Mouse (Mus musculus): Measurements from ENCODE around the gene Tmem135. TPM values are rescaled to one million over a fixed set of nuclear protein-coding genes. Genes with fewer than 3 reads are reported as not detected.
"Not testable (repeated sequence)": the region's sequence is repeated elsewhere in the genome, so short reads cannot be mapped to it uniquely, and the experiment has no call there.

Gene Tmem135
- total RNA-seq, 1 experiment from 2014 or later = 106 TPM

DNA sequence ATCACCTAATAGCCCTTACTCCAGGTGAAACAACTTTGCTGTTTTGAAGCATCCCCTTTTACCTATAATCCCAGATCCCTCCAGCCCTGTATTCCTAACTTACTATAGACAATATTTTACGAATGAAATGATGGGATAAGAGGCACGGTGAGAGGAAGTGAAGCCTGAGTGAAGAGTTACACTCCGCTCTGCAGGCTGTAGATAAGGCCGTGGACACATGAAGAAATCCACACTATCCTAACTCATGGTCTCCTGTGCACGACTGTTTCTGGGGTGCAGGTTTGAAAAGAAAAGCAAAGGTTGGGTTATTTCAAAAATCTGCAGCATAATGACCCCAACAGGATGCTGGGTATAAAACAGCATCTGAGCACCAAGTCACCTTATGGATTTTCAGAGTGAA is 77.8 kb downstream of the Tmem135 start:
- DNase-seq = no peak

DNA sequence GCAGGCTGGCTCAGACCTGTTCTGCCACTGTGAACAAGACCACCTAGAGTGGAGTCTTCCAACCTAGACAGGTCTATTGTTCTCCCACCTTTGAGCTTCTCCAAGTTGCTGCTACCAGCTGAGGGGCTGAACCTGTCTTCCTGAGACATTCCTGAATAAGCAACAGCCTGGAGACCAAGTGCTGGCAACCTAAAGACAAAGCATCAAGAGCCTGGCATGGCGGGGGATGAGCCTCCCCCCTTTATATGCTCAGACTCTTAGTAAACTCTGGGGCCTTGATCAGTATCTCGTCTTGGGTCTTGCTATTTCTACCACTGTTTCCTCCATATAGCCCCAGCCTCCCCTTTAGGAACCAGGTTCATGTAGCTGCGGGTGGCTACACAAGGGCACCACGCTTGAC is 81.3 kb downstream of the Tmem135 start:
- not testable (repeated sequence) for DNase-seq

DNA sequence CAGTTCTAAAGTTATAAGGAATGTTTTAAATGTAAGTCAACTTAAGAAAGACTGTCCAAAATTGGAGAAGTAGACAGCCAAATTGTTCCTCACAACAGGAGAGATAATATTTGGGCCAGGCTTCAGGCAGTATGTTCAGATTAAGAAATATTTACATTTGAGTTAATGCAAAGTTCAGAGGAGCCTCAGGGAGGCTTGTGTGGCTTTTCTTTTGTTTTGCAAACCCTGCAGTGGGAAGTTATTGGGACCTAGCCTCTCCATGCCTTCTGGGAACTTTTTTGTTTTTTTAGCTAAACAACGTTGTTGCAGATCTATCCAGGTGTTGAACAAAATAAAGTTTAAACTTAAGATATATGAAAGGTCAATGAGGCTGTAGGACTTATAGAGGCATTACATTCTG is 84.7 kb downstream of the Tmem135 start:
- no peak for DNase-seq

DNA sequence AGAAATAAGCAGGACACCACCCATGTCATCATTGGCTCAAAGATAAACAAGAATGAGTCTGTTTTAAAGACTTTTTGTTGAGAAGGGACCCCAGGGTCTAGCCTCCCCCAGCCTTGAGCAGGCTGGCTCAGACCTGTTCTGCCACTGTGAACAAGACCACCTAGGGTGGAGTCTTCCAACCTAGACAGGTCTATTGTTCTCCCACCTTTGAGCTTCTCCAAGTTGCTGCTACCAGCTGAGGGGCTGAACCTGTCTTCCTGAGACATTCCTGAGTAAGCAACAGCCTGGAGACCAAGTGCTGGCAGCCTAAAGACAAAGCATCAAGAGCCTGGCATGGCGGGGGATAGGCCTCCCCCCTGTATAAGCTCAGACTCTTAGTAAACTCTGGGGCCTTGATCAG is 86.9 kb downstream of the Tmem135 start:
- DNase-seq = not testable (repeated sequence)

DNA sequence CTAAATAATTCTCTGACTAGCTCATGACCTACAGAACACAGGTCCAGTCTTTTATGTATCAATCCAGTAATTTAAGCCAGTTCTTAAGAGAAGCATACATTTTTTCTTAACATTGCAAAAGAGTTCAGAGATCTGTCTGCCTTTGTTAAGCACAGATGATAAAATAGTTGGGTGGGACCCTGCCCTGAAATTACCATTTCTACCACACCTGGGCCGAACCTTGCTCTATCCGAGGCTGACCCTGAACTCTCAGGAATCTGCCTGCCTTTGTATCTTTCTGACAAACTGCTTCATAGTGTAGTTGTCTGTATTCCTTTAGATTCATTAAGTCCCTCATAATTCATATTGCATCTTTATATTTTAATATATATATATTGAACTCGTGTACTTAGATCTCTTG is 87.9 kb downstream of the Tmem135 start:
- no peak for DNase-seq

DNA sequence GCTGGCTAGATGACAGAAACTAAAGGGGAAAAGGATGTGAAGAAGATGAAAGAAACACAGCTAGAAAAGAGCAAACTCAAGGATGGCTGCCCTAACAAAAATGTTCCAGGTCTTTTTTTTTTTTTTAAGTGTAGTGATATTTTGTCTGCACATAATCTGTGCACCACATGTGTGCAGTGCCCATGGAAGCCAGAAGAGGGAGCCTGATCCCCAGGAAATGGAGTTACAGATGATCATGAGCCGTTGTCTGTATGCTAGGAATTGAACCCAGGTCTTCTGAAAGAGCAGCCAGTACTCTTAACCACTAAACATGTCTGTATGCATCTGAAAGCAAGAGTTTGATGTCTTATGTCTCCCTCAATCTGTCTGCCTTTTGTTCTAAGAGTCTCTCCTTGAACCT is 92.5 kb downstream of the Tmem135 start:
- DNase-seq = no peak

DNA sequence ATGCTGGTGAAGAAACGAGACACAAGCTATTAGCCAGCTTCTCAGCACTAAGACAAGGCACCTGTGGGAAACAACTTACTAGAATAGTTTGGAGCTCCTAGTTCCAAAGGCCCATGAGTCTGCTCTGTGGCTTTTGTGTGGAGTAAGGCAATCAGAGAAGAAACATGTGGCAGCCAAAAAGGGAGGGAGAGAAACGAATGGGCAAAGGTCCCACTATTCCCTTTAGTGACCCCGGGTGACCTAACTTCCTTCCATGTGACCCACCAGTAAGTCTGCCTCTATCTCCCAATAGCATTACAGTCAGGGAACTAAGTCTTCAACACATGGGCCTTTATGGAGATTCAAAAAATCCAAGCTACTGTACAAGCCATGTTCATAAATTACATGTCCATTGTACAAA is 95.1 kb downstream of the Tmem135 start:
- no peak for DNase-seq

DNA sequence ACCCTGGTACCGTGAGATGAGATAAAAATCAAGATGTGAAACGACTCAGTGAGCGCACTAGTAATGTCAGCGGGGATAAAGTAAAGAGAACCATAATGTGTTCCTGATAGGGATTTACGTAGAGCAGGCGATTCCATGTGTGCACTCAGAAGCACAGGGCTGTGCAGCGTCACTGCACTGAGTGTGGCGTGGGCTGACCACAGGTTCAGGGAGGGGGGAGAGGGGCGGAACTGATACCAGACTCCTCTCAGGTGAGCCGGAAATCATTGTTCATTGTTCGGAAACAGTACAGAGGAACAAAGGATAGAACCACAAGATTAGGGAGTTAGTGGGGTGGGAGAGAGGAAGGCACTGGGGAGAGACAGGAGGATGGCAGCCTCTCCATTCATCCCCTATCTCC is 95.8 kb downstream of the Tmem135 start:
- DNase-seq = no peak

DNA sequence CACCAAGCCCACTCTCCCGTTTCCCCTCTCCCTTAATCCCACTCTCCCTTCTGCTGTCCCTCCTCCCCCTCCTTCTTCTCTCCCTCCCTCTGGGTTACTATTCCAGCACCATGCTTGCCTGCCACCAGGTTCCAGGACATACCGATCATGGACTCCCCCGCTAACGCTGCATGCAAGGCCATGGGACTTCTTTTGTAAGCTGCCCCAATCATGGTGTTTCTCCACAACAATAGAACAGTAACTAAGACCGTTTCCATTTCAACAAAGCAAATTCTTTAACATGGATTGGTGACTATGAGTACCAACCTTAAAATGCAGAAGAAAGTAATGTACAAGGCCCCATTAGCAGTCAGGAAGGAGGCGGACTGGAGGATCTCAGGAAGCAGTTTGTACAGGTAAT is 97.2 kb downstream of the Tmem135 start:
- DNase-seq = no peak

DNA sequence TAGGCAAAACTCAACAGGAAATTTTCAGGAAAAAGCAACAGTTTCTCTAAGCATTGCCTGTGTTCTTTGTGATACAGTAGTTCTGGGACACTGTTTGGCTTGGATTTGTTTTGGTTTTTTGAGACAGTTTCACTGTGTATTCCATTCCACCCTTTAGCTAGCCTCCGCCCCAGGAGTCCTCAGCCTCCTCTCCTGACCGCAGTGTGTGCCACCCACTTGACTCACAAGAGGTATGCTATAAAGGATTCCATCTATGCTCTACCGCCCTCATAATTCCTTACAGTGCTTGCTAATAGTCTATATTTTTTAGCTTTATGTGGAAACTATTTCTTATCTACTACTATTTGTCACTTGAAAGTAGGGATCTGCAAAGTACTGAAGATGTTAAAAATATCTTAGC is 99.1 kb downstream of the Tmem135 start:
- DNase-seq = no peak

DNA sequence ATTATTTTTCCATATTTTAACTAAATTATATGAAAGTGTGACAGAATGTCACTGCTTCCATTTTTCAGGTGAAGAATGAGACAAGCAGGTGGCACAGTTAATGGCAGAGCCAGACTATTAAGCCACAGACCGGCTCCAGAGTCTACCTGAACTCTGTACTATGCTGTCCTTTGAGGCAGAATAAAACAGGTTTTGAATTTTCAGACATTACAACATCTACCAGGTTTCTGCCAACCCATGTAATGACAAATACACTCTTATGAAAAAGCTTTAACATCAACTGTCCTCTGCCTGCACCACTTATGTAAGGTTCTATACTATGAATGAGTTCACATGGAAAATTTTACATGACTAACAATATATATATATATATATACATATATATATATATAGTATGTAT is 100.3 kb downstream of the Tmem135 start:
- DNase-seq = no peak

DNA sequence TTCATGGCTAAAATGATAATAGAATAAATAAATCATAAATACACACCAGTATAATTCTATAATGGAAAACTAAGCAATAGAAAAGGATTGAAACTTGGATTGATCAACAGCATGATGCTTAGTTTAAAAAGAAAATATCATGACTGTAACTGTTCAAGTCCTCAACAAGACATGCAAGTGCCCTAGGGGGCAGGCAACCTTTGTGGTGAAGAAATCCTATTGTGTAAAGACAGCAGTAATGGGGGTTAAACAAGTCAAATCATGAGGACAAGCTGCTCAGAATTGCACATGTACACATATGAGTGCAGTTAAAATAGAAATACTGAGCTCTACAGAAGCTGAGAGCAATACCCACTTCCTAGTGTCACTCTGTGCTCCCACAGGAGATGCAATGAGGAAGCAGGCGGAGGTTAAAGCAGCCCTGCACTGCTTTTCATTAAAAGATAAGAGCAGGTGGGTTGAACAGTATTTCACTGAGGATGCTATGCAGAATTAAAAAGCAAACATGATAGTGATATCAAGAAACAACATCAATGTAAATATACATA is 105.0 kb downstream of the Tmem135 start:
- no peak for DNase-seq

DNA sequence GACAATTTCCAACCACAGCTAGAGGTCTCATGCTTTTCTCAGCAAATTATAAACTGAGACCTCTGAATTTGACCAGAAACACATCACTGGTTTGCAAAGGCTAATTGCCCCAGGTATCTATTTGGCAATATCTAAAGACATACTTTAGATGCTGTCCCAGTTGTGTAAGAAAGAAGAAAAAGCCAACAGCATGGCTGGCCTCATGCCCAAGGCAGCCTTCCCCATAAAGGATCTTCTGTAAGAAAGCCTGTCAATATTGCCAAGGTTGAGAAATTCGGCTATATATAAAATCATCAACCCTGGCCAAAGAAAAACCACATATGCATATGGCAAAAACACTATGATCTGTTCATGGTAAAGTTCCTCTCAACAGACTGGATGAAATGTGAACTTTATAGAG is 107.1 kb downstream of the Tmem135 start:
- no peak for DNase-seq

DNA sequence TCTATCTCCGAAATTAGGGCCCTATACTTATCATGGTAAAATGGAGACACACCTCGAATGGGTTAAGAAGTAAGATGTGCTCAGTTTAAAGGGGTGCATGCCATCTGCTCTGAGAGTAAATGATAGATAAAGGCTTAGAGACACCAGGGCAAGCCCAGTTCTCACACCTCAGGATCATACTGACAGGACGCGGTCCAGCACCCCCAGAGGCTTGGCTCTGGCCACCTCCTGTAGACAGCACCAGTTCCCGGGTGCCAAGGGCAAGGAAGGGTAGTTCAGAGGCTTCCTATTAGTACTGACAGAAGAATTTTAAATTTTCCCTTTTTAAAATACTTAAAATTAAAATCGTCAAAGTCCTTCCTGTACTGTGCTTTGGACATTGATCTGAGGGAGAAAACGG is 121.4 kb downstream of the Tmem135 start:
- DNase-seq = no peak

DNA sequence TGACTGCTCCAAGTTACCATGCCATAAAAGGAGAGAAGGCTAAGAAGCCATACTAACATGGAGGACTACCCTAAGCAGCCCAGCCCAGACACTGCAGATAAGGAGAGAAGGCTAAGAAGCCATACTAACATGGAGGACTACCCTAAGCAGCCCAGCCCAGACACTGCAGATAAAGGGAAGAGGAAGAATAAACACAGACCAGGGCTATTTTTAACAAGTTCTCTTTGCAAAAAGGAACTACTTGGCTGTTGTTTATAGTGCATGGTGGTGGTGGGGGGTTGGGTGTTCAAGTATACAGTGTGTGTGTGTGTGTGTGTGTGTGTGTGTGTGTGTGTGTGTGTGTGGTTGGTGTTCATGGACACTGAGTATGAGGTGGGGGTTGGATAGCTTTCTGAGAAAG is 133.6 kb downstream of the Tmem135 start:
- DNase-seq = not testable (repeated sequence)

DNA sequence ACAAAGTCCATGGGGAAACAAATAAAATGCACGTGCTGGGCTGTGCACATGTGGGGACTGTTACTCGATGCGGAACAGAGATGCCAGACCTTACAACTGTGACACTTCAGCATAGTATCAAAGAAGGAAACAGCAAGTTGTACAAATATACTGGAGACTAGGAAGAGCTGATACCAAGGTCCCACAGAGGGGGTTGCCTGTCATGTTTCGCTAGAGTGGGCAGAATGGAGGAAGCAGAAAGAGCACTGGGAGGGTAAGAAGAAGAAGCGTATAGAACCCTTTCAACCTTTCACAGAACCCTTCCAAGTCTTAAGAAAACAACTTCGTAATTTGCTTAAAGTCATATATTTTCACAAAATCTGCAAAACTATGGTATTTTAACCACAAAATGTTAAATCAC is 134.2 kb downstream of the Tmem135 start:
- no peak for DNase-seq

DNA sequence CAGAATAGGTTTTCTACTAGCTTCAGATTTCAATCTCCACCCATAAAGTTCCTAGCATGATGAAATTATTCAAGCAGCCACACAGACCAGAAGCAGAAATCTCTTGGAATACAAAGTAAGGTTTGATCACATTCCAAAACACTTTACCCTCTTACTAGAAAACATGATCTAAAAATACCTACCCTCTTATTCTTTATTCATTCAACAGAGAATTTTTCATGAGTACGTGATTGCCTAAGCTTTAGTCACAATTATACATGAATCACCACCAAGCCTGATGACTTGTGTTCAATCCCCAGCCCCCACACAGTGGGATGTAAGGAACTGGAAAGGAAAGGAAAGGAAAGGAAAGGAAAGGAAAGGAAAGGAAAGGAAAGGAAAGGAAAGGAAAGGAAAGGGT is 136.5 kb downstream of the Tmem135 start:
- DNase-seq = no peak

DNA sequence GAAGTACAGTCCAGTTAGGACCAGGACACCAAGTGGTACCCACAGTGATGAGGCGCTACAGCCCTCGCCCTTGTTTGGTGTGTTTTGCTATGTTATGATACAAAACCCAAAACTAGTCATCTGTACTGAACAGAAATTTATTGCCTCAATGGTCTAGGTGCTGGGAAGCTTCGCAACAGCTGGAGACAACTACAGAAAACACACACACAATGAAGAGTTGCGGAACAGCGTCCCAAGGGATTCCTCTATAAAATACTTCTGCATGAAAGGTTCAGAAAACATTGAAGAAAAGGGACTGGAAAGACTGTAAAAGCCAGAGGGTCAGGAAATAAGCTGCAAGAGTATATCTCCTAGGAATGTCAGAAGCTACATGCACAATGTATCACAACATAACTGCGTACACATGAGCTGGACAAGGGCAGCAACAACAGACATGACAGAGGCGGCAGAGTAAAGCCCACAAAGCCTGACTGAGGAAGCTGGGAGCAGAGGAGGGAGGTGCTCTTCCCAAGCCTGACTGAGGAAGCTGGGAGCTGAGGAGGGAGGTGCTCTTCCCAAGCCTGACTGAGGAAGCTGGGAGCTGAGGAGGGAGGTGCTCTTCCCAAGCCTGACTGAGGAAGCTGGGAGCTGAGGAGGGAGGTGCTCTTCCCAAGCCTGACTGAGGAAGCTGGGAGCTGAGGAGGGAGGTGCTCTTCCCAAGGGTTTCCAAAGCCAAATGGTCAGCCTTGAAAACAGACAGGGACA is 137.8 kb downstream of the Tmem135 start:
- DNase-seq = no peak

DNA sequence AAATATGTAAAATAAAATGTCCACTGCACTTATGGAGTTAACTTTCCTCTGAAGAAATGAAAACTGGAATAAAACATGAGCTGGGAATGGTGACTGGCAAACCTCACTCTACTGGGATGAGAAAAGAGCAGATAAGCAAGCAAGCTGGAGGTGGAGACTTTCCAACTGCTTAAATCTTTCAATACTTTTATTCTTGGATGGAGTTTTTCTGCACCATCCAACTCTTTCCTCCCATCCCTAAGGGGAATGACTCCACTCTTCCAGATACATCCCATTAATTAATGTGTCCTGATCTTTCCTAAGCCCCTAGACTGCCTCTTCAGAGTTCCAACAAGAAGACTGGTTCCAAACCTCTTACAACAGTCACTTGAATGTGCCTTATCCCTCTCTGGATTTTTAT is 143.1 kb downstream of the Tmem135 start:
- DNase-seq = no peak

DNA sequence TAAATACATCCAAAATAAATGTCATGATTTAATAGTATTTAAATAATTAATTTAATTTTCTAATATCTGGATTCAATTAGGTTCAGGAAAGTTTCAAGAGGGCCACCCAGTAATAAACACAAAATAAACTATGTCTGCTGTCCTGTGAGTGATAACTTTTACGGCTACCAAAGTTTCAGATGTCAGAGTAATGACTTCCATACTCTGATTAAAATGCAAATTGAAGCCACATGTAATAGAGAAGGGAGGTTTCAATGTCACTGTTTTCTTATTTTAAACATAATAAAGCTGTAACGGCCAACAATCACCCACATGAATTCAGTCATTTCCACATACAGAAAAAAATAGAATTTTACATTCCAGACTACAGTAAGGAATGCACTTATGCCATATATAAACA is 145.2 kb downstream of the Tmem135 start:
- no peak for DNase-seq

DNA sequence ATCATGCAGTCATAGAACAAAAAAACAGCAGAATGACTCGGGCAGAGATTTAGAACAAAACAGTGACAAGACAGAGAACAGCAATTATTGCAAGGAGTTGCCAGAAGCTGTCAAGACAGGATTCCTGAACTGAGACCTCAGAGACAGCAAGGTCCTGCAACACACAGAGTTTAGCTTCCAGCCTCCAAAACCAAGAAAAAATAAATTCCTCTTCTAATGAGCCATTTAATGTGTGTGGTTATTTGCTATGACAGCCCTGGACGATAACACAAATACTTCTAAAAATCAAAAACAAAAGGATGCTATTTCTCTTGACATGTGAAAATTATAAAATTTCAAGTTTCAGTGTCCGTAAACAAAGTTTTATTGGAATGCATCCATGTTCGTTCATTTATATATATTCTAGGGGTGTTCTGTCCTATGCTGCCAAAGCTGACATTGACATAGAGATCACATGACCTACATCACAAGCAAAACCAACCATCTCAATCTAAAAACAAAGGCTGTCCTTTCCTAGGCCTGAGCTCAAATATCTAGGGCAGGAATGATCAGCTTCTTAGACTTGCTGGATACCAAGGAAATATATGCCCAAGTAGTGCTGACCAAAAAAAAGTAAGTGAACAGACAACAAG is 146.0 kb downstream of the Tmem135 start:
- DNase-seq = no peak

DNA sequence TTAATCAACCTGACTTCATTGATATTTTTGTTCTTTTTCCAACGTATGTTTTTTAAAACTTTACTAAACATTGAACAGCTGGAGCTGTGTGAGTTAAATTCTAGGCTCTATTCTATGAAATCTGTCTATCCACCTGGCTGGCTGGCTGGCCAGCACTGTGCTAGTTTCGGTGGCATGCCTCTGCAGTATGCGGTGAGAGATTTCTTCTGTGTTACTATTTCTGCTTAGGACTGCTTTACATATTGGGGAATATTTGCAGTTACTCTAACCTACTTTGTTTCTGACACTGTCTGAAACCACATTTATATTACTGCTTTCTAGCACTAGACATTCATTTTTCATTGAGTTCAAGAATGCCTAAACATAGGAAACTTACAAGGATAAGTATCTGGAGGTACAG is 150.2 kb downstream of the Tmem135 start:
- DNase-seq = no peak

DNA sequence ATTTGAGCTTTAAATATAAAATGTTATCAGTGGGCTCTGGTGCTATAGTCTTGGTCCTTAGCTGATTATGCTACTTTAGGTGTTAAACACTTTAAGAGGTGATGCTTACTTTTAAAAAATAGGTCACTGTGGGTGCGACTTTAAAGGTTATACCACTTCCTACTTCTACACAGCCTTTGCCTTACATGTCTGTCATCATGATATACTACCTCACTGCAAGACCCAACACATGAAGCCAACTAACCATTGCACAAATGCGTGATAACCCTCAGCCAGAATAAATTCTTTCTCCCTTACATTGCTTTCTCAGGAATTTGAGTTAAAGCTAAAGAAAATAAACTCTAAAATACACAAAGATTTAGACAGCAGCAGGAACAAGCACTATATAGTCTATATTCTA is 150.7 kb downstream of the Tmem135 start:
- DNase-seq = no peak

DNA sequence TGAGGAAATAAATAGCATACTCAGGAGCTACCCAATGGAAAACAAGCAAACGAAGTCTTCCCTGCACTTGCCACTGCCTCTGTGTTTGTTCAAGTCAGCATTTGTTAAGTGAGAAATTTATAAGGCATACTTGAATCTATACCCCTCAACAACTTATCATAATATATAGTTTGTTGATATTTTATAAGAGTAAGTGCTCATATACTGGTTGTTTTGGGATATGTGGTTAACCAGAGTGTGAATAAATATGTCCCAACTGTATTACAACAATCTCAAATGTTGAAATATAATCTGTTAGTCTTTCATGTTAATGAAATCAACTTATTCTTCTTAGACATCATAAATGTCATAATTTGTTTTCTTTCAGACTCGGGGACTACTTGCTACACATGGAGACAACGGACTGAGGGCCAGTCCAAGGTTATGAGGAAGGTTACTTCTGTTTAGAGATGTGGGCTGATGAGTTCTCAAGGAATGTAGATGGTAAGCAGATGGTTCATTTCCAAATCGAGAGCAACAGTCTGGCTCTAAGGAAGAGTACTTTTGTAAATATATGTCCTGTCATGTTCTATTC is 152.1 kb downstream of the Tmem135 start:
- no peak for DNase-seq
